9 mouse cellular contexts compared by ENCODE assay signal in genomic region chr1:184728561-184729115, GRCm38 (mm10). TPM values are rescaled to one million over a fixed set of nuclear protein-coding genes. Genes with fewer than 3 reads are reported as not detected.
DNase-seq lines count a peak whose midpoint lies in the region; ATAC-seq and TF ChIP-seq lines count a peak whose summit lies in the region.
"Had no signal": no experiment of that assay in that cellular context is flagged by ENCODE, and none has a peak within 500 bp of the region (broad histone marks: within the 10 kb centered on the region; RNA-seq: fewer than 3 reads in every experiment).

No protein-coding gene starts in this region.

- DNase-seq in kidney, adult 2 months: no peak
- DNase-seq in kidney, adult 11 months: no peak
- DNase-seq in liver, embryonic 11.5 days (ENCODE audit: low spot score): no peak
- no peak for DNase-seq in Muller cell, postnatal 12 days (ENCODE audit: inconsistent ontology term)
- DNase-seq in adipocyte (ENCODE audit: low spot score): no peak
- DNase-seq: thymus, postnatal 36 days had no signal

- no peak overlapping the region for H3K9ac ChIP-seq in embryonic facial prominence, embryonic 15.5 days
- H3K9ac ChIP-seq in liver, embryonic 11.5 days (ENCODE audit: low read depth, low read length): peak overlapping the region; percentile 85; the same call in 1 of the 2 replicates
- H3K9ac ChIP-seq in neural tube, embryonic 13.5 days: no peak overlapping the region
- H3K9ac ChIP-seq in midbrain, embryonic 15.5 days: no peak overlapping the region

- no peak for TF ChIP-seq CTCF in kidney, adult 2 months (conservative IDR thresholded peaks at IDR 0.05; ENCODE audit: insufficient read depth, insufficient read length, low read depth, low read length)

- 0 out of 2 replicates have a peak overlapping the region, but pooled peaks have one; percentile 20 for H3K4me3 ChIP-seq in kidney, adult 2 months (ENCODE audit: insufficient read depth, low read depth, low read length)
- peak overlapping the region; percentile 40 for H3K4me3 ChIP-seq in embryonic facial prominence, embryonic 15.5 days (replicated peaks)
- H3K4me3 ChIP-seq in liver, embryonic 11.5 days (ENCODE audit: low read depth, low read length): peak overlapping the region; percentile 81
- no peak overlapping the region for H3K4me3 ChIP-seq in neural tube, embryonic 13.5 days
- H3K4me3 ChIP-seq in midbrain, embryonic 15.5 days: no peak overlapping the region

- peaks cover 9% of the 10 kb centered on the region for H3K27me3 ChIP-seq in kidney, adult 2 months (replicated peaks; ENCODE audit: control insufficient read depth, insufficient read depth, low read length)
- H3K27me3 ChIP-seq in embryonic facial prominence, embryonic 15.5 days: peaks cover 89% of the 10 kb centered on the region
- peaks cover 90% of the 10 kb centered on the region for H3K27me3 ChIP-seq in liver, embryonic 11.5 days (replicated peaks; ENCODE audit: control insufficient read depth, insufficient read depth, low read length)
- H3K27me3 ChIP-seq in neural tube, embryonic 13.5 days: peaks cover 98% of the 10 kb centered on the region
- peaks cover 85% of the 10 kb centered on the region for H3K27me3 ChIP-seq in midbrain, embryonic 15.5 days (replicated peaks)

- 17% methylated on average over 6 of the region's 6 CpGs for WGBS in kidney, adult 2 months
- 13% methylated on average over 6 of the region's 6 CpGs for WGBS in embryonic facial prominence, embryonic 15.5 days
- WGBS in liver, embryonic 11.5 days: 11% methylated on average over 6 of the region's 6 CpGs
- 4% methylated on average over 6 of the region's 6 CpGs for WGBS in neural tube, embryonic 13.5 days
- WGBS in midbrain, embryonic 15.5 days: 2% methylated on average over 6 of the region's 6 CpGs

- no peaks in the 10 kb centered on the region for H3K9me3 ChIP-seq in embryonic facial prominence, embryonic 15.5 days (replicated peaks)
- H3K9me3 ChIP-seq in liver, embryonic 11.5 days (ENCODE audit: control insufficient read depth, low read length): no peaks in the 10 kb centered on the region
- no peaks in the 10 kb centered on the region for H3K9me3 ChIP-seq in neural tube, embryonic 13.5 days
- H3K9me3 ChIP-seq in midbrain, embryonic 15.5 days: no peaks in the 10 kb centered on the region

- no peak for TF ChIP-seq POLR2A in kidney, adult 2 months (IDR thresholded peaks at IDR 0.05; ENCODE audit: low read depth, low read length)

- no peaks in the 10 kb centered on the region for H3K4me1 ChIP-seq in kidney, adult 2 months (ENCODE audit: control insufficient read depth, insufficient read depth, low read length)
- H3K4me1 ChIP-seq in embryonic facial prominence, embryonic 15.5 days: peaks cover 39% of the 10 kb centered on the region
- peaks cover 11% of the 10 kb centered on the region for H3K4me1 ChIP-seq in liver, embryonic 11.5 days (replicated peaks; ENCODE audit: control insufficient read depth, insufficient read depth, low read length)
- peaks cover 29% of the 10 kb centered on the region for H3K4me1 ChIP-seq in neural tube, embryonic 13.5 days (replicated peaks)
- peaks cover 26% of the 10 kb centered on the region for H3K4me1 ChIP-seq in midbrain, embryonic 15.5 days

- no peak for ATAC-seq in embryonic facial prominence, embryonic 15.5 days (ENCODE audit: insufficient number of reproducible peaks, low FRiP score, low TSS enrichment, low read depth)
- ATAC-seq in liver, embryonic 11.5 days (replicated peaks; ENCODE audit: low FRiP score): no peak
- no peak for ATAC-seq in neural tube, embryonic 13.5 days (ENCODE audit: low read depth)
- ATAC-seq in midbrain, embryonic 15.5 days (replicated peaks): no peak

- peak overlapping the region; percentile 78; the same call in 1 of the 2 replicates for H3K4me2 ChIP-seq in embryonic facial prominence, embryonic 15.5 days (replicated peaks)
- H3K4me2 ChIP-seq in liver, embryonic 11.5 days: peak overlapping the region; percentile 98
- H3K4me2 ChIP-seq in neural tube, embryonic 13.5 days: 0 out of 2 replicates have a peak overlapping the region, but pooled peaks have one; percentile 62
- no peak overlapping the region for H3K4me2 ChIP-seq in midbrain, embryonic 15.5 days

- no peaks in the 10 kb centered on the region for H3K36me3 ChIP-seq in kidney, adult 2 months (ENCODE audit: control insufficient read depth, insufficient read depth, low read length)
- no peaks in the 10 kb centered on the region for H3K36me3 ChIP-seq in embryonic facial prominence, embryonic 15.5 days
- no peaks in the 10 kb centered on the region for H3K36me3 ChIP-seq in liver, embryonic 11.5 days (ENCODE audit: control insufficient read depth, insufficient read depth, low read length)
- no peaks in the 10 kb centered on the region for H3K36me3 ChIP-seq in neural tube, embryonic 13.5 days
- no peaks in the 10 kb centered on the region for H3K36me3 ChIP-seq in midbrain, embryonic 15.5 days (replicated peaks)

- no peak overlapping the region for H3K27ac ChIP-seq in kidney, adult 2 months (ENCODE audit: insufficient read depth, low read depth, low read length)
- no peak overlapping the region for H3K27ac ChIP-seq in embryonic facial prominence, embryonic 15.5 days (replicated peaks)
- H3K27ac ChIP-seq in liver, embryonic 11.5 days (ENCODE audit: low read depth, low read length): peak overlapping the region; percentile 62
- H3K27ac ChIP-seq in neural tube, embryonic 13.5 days (replicated peaks): no peak overlapping the region
- no peak overlapping the region for H3K27ac ChIP-seq in midbrain, embryonic 15.5 days

RNA-seq across cellular contexts. Expression of gene Hlx, which starts 3.8 kb away (rescaled TPM):
- 7.4 and 8.1 TPM in 2 replicates for polyA plus RNA-seq in kidney, adult 2 months (2012; rRNA removed)
- 18.6 and 21.0 TPM in 2 replicates for polyA plus RNA-seq in embryonic facial prominence, embryonic 15.5 days (2015; fragmentation: Nextera tagmentation; extraction: Ambion mirVana)
- 42.3 and 46.9 TPM in 2 replicates for polyA plus RNA-seq in liver, embryonic 11.5 days (2014; fragmentation: Nextera tagmentation; extraction: Ambion mirVana)
- polyA plus RNA-seq in neural tube, embryonic 13.5 days (2015; fragmentation: Nextera tagmentation; extraction: Ambion mirVana): 4.1 and 5.1 TPM in 2 replicates
- polyA plus RNA-seq in midbrain, embryonic 15.5 days (2015; fragmentation: Nextera tagmentation; extraction: Ambion mirVana): 1.7 and 2.2 TPM in 2 replicates

Comparison
In these comparisons a context has a peak if more than half of its experiments do, and no peak if none do; other contexts are left out.
1. H3K4me3 ChIP-seq: peak in kidney, adult 2 months (single experiment), embryonic facial prominence, embryonic 15.5 days (single experiment) and liver, embryonic 11.5 days (single experiment); none in neural tube, embryonic 13.5 days (single experiment) and midbrain, embryonic 15.5 days (single experiment).